Mouse (Mus musculus): ENCODE data around the gene Abhd10. TPM values are rescaled to one million over a fixed set of nuclear protein-coding genes. Genes with fewer than 3 reads are reported as not detected.

Gene Abhd10
- 20.0 and 26.3 TPM in 2 replicates for total RNA-seq (2017)

GRCm38 (mm10) chr16:45742615-45743476 is at the start of gene Abhd10:
Gene Abhd10 (minus strand): TSS chr16:45742955.
- ATAC-seq (replicated peaks; ENCODE audit: low read depth, poor library complexity, severe bottlenecking), result peak; percentile 93

GRCm38 (mm10) chr16:45791286-45791685 is 48.5 kb upstream of the Abhd10 start:
- no peak for ATAC-seq (replicated peaks; ENCODE audit: low read depth, poor library complexity, severe bottlenecking)

GRCm38 (mm10) chr16:45789311-45789710 is 46.6 kb upstream of the Abhd10 start:
- no peak for ATAC-seq (replicated peaks; ENCODE audit: low read depth, poor library complexity, severe bottlenecking)

GRCm38 (mm10) chr16:45787650-45788049 is 44.9 kb upstream of the Abhd10 start:
- no peak for ATAC-seq (replicated peaks; ENCODE audit: low read depth, poor library complexity, severe bottlenecking)

GRCm38 (mm10) chr16:45786639-45787038 is 43.9 kb upstream of the Abhd10 start:
- ATAC-seq (replicated peaks; ENCODE audit: low read depth, poor library complexity, severe bottlenecking), result peak; percentile 86

GRCm38 (mm10) chr16:45780001-45780400 is 37.2 kb upstream of the Abhd10 start:
- ATAC-seq (replicated peaks; ENCODE audit: low read depth, poor library complexity, severe bottlenecking), result no peak

GRCm38 (mm10) chr16:45774813-45775212 is 32.1 kb upstream of the Abhd10 start:
- ATAC-seq (replicated peaks; ENCODE audit: low read depth, poor library complexity, severe bottlenecking), result no peak

GRCm38 (mm10) chr16:45770914-45771313 is 28.2 kb upstream of the Abhd10 start:
- no peak for ATAC-seq (replicated peaks; ENCODE audit: low read depth, poor library complexity, severe bottlenecking)

- no peak for ATAC-seq (replicated peaks; ENCODE audit: low read depth, poor library complexity, severe bottlenecking)
Observed at GRCm38 (mm10) chr16:45767853-45768640, 25.3 kb upstream of the Abhd10 start.

- ATAC-seq (replicated peaks; ENCODE audit: low read depth, poor library complexity, severe bottlenecking), result no peak
Observed at GRCm38 (mm10) chr16:45767434-45767833, 24.7 kb upstream of the Abhd10 start.

GRCm38 (mm10) chr16:45765801-45766494 is 23.2 kb upstream of the Abhd10 start:
- ATAC-seq (replicated peaks; ENCODE audit: low read depth, poor library complexity, severe bottlenecking), result no peak

- ATAC-seq (replicated peaks; ENCODE audit: low read depth, poor library complexity, severe bottlenecking), result no peak
Observed at GRCm38 (mm10) chr16:45765102-45765501, 22.3 kb upstream of the Abhd10 start.

- no peak for ATAC-seq (replicated peaks; ENCODE audit: low read depth, poor library complexity, severe bottlenecking)
Observed at GRCm38 (mm10) chr16:45762859-45763505, 20.2 kb upstream of the Abhd10 start.

GRCm38 (mm10) chr16:45761425-45761824 is 18.7 kb upstream of the Abhd10 start:
- no peak for ATAC-seq (replicated peaks; ENCODE audit: low read depth, poor library complexity, severe bottlenecking)

- no peak for ATAC-seq (replicated peaks; ENCODE audit: low read depth, poor library complexity, severe bottlenecking)
Observed at GRCm38 (mm10) chr16:45758726-45759269, 16.0 kb upstream of the Abhd10 start.

- ATAC-seq (replicated peaks; ENCODE audit: low read depth, poor library complexity, severe bottlenecking), result peak; percentile 55
Observed at GRCm38 (mm10) chr16:45757421-45758078, 14.8 kb upstream of the Abhd10 start.

- peak; percentile 93 for ATAC-seq (replicated peaks; ENCODE audit: low read depth, poor library complexity, severe bottlenecking)
Observed at GRCm38 (mm10) chr16:45756855-45757254, 14.1 kb upstream of the Abhd10 start.

GRCm38 (mm10) chr16:45743591-45744144 is 913 bp upstream of the Abhd10 start:
- no peak for ATAC-seq (replicated peaks; ENCODE audit: low read depth, poor library complexity, severe bottlenecking)

- ATAC-seq (replicated peaks; ENCODE audit: low read depth, poor library complexity, severe bottlenecking), result no peak
Observed at GRCm38 (mm10) chr16:45737880-45738279, 4.9 kb downstream of the Abhd10 start.

All from common myeloid progenitor, adult 5-6 weeks (primary cell).